Mouse (Mus musculus): Measurements from ENCODE around the gene Il1b. TPM values are rescaled to one million over a fixed set of nuclear protein-coding genes. Genes with fewer than 3 reads are reported as not detected.
A peak's percentile ranks its signal among the peaks of the same experiment; 100 is the strongest.

Il1b gene
- polyA plus RNA-seq, 1 experiment = not detected

- no peak for TF ChIP-seq MYOD1 (IDR thresholded peaks at IDR 0.05; ENCODE audit: control insufficient read depth, insufficient read length, low read depth)
- no peak for TF ChIP-seq MYOG (IDR thresholded peaks at IDR 0.05; ENCODE audit: control insufficient read depth, extremely low read depth, insufficient read length)
- Histone ChIP-seq H3K79me2 (ENCODE audit: control insufficient read depth, insufficient read depth) (no peaks in the 10 kb centered on the region), H3ac (ENCODE audit: control insufficient read depth, insufficient read length, low read depth) (no peak overlapping the region), H3K79me3 (ENCODE audit: low read depth) (no peaks in the 10 kb centered on the region), H3K27me3 (ENCODE audit: control insufficient read depth, insufficient read depth, insufficient read length) (no peaks in the 10 kb centered on the region), H3K36me3 (ENCODE audit: control insufficient read depth, insufficient read depth) (no peaks in the 10 kb centered on the region), H3K4me3 (ENCODE audit: insufficient read depth, poor library complexity, severe bottlenecking) (no peak overlapping the region)
Measured at GRCm38 (mm10) chr2:129398176-129398575, 27.2 kb upstream of the Il1b start.

- H3K36me3 ChIP-seq (ENCODE audit: control insufficient read depth, insufficient read depth) = no peaks in the 10 kb centered on the region
- TF ChIP-seq CTCF (IDR thresholded peaks at IDR 0.05; ENCODE audit: control insufficient read depth, insufficient read depth, insufficient read length) = peak; percentile 11
- no peak for TF ChIP-seq MYOG (IDR thresholded peaks at IDR 0.05; ENCODE audit: control insufficient read depth, extremely low read depth, insufficient read length)
- no peak overlapping the region for H3ac ChIP-seq (ENCODE audit: control insufficient read depth, insufficient read length, low read depth)
Measured at GRCm38 (mm10) chr2:129393524-129393923, 22.6 kb upstream of the Il1b start.

DNA sequence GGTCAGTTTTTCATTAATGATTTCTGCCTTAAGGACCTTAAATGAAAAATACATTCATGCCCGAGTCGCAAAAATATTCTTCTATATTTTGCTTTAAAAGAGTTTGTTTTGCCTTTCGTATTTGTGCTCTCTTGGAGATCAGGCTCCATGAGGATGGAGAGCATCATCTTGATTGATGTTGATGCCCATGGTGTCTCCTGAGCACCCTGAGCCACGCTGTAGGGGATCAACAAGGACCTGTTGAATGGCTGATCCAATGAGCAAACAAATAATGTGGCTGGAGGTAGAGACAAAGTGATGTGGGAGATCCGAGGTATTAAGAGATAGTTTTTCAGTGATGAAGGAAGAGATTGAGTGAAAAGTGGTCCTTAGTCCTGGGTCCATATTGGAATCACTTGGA lies 19.2 kb upstream of the Il1b start:
- no peaks in the 10 kb centered on the region for H3K27me3 ChIP-seq (ENCODE audit: control insufficient read depth, insufficient read depth, insufficient read length)

More at GRCm38 (mm10) chr2:129393524-129393923, 22.6 kb upstream of the Il1b start:
- no peaks in the 10 kb centered on the region for H3K27me3 ChIP-seq (ENCODE audit: control insufficient read depth, insufficient read depth, insufficient read length)
- H3K4me3 ChIP-seq (ENCODE audit: insufficient read depth, poor library complexity, severe bottlenecking) = no peak overlapping the region
- no peaks in the 10 kb centered on the region for H3K79me3 ChIP-seq (ENCODE audit: low read depth)
- H3K79me2 ChIP-seq (ENCODE audit: control insufficient read depth, insufficient read depth) = no peaks in the 10 kb centered on the region

DNA sequence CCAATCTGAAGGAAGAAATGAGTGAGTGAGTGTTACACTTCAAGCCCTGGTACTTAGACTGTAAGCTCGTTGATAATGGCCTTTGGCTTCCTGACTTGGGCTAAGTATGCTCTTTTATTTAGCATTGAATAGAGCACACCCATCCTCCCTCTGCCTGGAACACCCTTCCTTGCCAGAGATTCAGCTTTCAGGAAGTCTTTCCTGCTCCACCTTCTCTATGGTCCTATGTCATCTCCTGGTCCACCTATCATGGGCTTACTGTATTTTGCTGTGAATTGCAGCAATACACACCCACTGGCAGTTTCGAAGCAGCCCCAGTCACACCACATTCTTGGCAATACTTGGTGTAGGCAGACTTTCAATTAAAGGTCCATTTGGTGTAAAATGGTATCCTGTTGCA lies 18.4 kb upstream of the Il1b start:
- Histone ChIP-seq H3K4me3 (ENCODE audit: insufficient read depth, poor library complexity, severe bottlenecking) (no peak overlapping the region), H3K79me3 (ENCODE audit: low read depth) (no peaks in the 10 kb centered on the region), H3K27me3 (ENCODE audit: control insufficient read depth, insufficient read depth, insufficient read length) (no peaks in the 10 kb centered on the region), H3ac (ENCODE audit: control insufficient read depth, insufficient read length, low read depth) (no peak overlapping the region), H3K79me2 (ENCODE audit: control insufficient read depth, insufficient read depth) (no peaks in the 10 kb centered on the region), H3K36me3 (ENCODE audit: control insufficient read depth, insufficient read depth) (no peaks in the 10 kb centered on the region)
- TF ChIP-seq MAX (IDR thresholded peaks at IDR 0.05) = no peak
- no peak for TF ChIP-seq FOSL1 (IDR thresholded peaks at IDR 0.05; ENCODE audit: insufficient read depth, low read length, poor library complexity, severe bottlenecking)
- TF ChIP-seq MYOG (IDR thresholded peaks at IDR 0.05; ENCODE audit: control insufficient read depth, extremely low read depth, insufficient read length) = no peak
- TF ChIP-seq MYOD1 (IDR thresholded peaks at IDR 0.05; ENCODE audit: control insufficient read depth, insufficient read length, low read depth) = no peak
- TF ChIP-seq USF1 (IDR thresholded peaks at IDR 0.05; ENCODE audit: low read depth) = no peak
- no peak for TF ChIP-seq CTCF (IDR thresholded peaks at IDR 0.05; ENCODE audit: control insufficient read depth, insufficient read depth, insufficient read length)
- no peak for TF ChIP-seq CEBPB (IDR thresholded peaks at IDR 0.05; ENCODE audit: low read depth)

More for the DNA sequence above, 19.2 kb upstream of the Il1b start:
- TF ChIP-seq MYOG (IDR thresholded peaks at IDR 0.05; ENCODE audit: control insufficient read depth, extremely low read depth, insufficient read length) = no peak
- TF ChIP-seq CTCF (IDR thresholded peaks at IDR 0.05; ENCODE audit: control insufficient read depth, insufficient read depth, insufficient read length) = no peak
- TF ChIP-seq MAX (IDR thresholded peaks at IDR 0.05) = no peak
- no peak overlapping the region for H3K4me3 ChIP-seq (ENCODE audit: insufficient read depth, poor library complexity, severe bottlenecking)
- H3K79me2 ChIP-seq (ENCODE audit: control insufficient read depth, insufficient read depth) = no peaks in the 10 kb centered on the region
- no peaks in the 10 kb centered on the region for H3K36me3 ChIP-seq (ENCODE audit: control insufficient read depth, insufficient read depth)
- no peaks in the 10 kb centered on the region for H3K79me3 ChIP-seq (ENCODE audit: low read depth)
- H3ac ChIP-seq (ENCODE audit: control insufficient read depth, insufficient read length, low read depth) = no peak overlapping the region

DNA sequence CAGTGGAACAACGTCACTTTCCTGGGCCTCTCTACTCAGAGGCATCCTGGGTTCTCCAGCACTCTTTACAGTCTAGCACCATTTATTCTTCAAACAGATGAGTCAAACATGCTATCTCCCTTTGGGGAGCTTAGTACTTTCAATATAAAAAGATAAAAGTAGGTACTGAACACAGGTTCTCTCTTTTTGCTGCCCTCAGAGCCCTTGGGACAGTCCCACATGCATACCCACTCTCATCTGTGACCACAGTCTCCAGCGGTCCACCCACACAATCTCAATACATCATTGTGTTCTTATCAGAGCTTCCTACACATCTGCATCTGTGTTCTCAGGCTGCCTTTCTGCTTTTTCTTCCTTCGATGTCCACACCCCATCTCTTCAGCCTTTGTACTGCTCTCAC lies 14.4 kb upstream of the Il1b start:
- Histone ChIP-seq H3K4me3 (ENCODE audit: insufficient read depth, poor library complexity, severe bottlenecking) (no peak overlapping the region), H3K79me2 (ENCODE audit: control insufficient read depth, insufficient read depth) (no peaks in the 10 kb centered on the region), H3K79me3 (ENCODE audit: low read depth) (no peaks in the 10 kb centered on the region), H3K36me3 (ENCODE audit: control insufficient read depth, insufficient read depth) (no peaks in the 10 kb centered on the region), H3ac (ENCODE audit: control insufficient read depth, insufficient read length, low read depth) (no peak overlapping the region), H3K27me3 (ENCODE audit: control insufficient read depth, insufficient read depth, insufficient read length) (no peaks in the 10 kb centered on the region)
- TF ChIP-seq CTCF (IDR thresholded peaks at IDR 0.05; ENCODE audit: control insufficient read depth, insufficient read depth, insufficient read length) (no peak), MAX (IDR thresholded peaks at IDR 0.05) (no peak)

- Histone ChIP-seq H3K4me3 (ENCODE audit: insufficient read depth, poor library complexity, severe bottlenecking) (no peak overlapping the region), H3K36me3 (ENCODE audit: control insufficient read depth, insufficient read depth) (no peaks in the 10 kb centered on the region), H3K27me3 (ENCODE audit: control insufficient read depth, insufficient read depth, insufficient read length) (no peaks in the 10 kb centered on the region), H3K79me3 (ENCODE audit: low read depth) (no peaks in the 10 kb centered on the region), H3ac (ENCODE audit: control insufficient read depth, insufficient read length, low read depth) (no peak overlapping the region), H3K79me2 (ENCODE audit: control insufficient read depth, insufficient read depth) (no peaks in the 10 kb centered on the region)
- TF ChIP-seq MYOG (IDR thresholded peaks at IDR 0.05; ENCODE audit: control insufficient read depth, extremely low read depth, insufficient read length) (no peak), CEBPB (IDR thresholded peaks at IDR 0.05; ENCODE audit: low read depth) (no peak), CTCF (IDR thresholded peaks at IDR 0.05; ENCODE audit: control insufficient read depth, insufficient read depth, insufficient read length) (no peak), USF1 (IDR thresholded peaks at IDR 0.05; ENCODE audit: low read depth) (no peak), FOSL1 (IDR thresholded peaks at IDR 0.05; ENCODE audit: insufficient read depth, low read length, poor library complexity, severe bottlenecking) (no peak), MYOD1 (IDR thresholded peaks at IDR 0.05; ENCODE audit: control insufficient read depth, insufficient read length, low read depth) (no peak), MAX (IDR thresholded peaks at IDR 0.05) (no peak)
Measured at GRCm38 (mm10) chr2:129384272-129384660, 13.3 kb upstream of the Il1b start.
